Mouse (Mus musculus) adrenal gland, postnatal 0 days (tissue): ENCODE data around the gene Nphs1. TPM values are rescaled to one million over a fixed set of nuclear protein-coding genes. Genes with fewer than 3 reads are reported as not detected.

Experiments
- polyA plus RNA-seq: library from polyadenylated mRNA; unstranded; fragments of >200 nt; fragmentation: Nextera tagmentation; extraction: Ambion mirVana; gene quantifications from 2 replicates; pipeline ENCODE4 v1.2.1, GENCODE M21; 2015

Nphs1 gene
- 0.10 and 0.17 TPM in 2 replicates for polyA plus RNA-seq

GRCm38 (mm10) chr7:30457629-30458330 lies at the start of gene Nphs1, which contains the start of gene Kirrel2:
Nphs1 (plus strand) TSS chr7:30458315.
Kirrel2 (minus strand) TSS chr7:30457690.

GRCm38 (mm10) chr7:30413596-30413995 lies 44.5 kb upstream of the Nphs1 start, which contains the start of gene Tyrobp:
Tyrobp (plus strand) TSS chr7:30413760.

GRCm38 (mm10) chr7:30419561-30420499 lies 38.3 kb upstream of the Nphs1 start, which contains the start of gene Hcst:
Hcst (minus strand) TSS chr7:30419854.

GRCm38 (mm10) chr7:30421175-30421889 lies 36.8 kb upstream of the Nphs1 start, which contains the start of gene Nfkbid:
Nfkbid (plus strand) TSS chr7:30421732.

GRCm38 (mm10) chr7:30444971-30445751 lies 13.0 kb upstream of the Nphs1 start, which contains the start of gene Aplp1:
Aplp1 (minus strand) TSS chr7:30445535.

GRCm38 (mm10) chr7:30493401-30493931 lies 35.4 kb downstream of the Nphs1 start, which contains the start of gene Prodh2:
Prodh2 (plus strand) TSS chr7:30493622.

GRCm38 (mm10) chr7:30534633-30535577 lies 76.8 kb downstream of the Nphs1 start, which contains the start of gene Arhgap33:
Arhgap33 (minus strand) TSS chr7:30535060.

Other genes with a start within 250 kb of the Nphs1 start
- gene Polr2i, start 226.4 kb upstream of the Nphs1 start, polyA plus RNA-seq = 136 and 153 TPM in 2 replicates
- gene Tbcb, start 226.0 kb upstream of the Nphs1 start, polyA plus RNA-seq = 167 and 170 TPM in 2 replicates
- gene Ovol3, start 222.6 kb upstream of the Nphs1 start, polyA plus RNA-seq = not detected in 2 replicates
- gene Thap8, start 178.2 kb upstream of the Nphs1 start, polyA plus RNA-seq = 0.43 and 0.65 TPM in 2 replicates
- gene Wdr62, start 177.9 kb upstream of the Nphs1 start, polyA plus RNA-seq = 2.7 and 3.7 TPM in 2 replicates
- 23.7 and 60.5 TPM in 2 replicates for gene Clip3, start 166.6 kb upstream of the Nphs1 start, polyA plus RNA-seq
- 67.9 and 101 TPM in 2 replicates for gene Alkbh6, start 149.6 kb upstream of the Nphs1 start, polyA plus RNA-seq
- gene Syne4, start 143.5 kb upstream of the Nphs1 start, polyA plus RNA-seq = 10.1 and 17.2 TPM in 2 replicates
- 1.7 and 4.2 TPM in 2 replicates for gene E130208F15Rik, start 136.6 kb upstream of the Nphs1 start, polyA plus RNA-seq
- gene Sdhaf1, start 134.4 kb upstream of the Nphs1 start, polyA plus RNA-seq = 19.9 and 24.4 TPM in 2 replicates
- gene Lrfn3, start 95.5 kb upstream of the Nphs1 start, polyA plus RNA-seq = 7.0 and 8.6 TPM in 2 replicates
- gene Tyrobp, start 44.6 kb upstream of the Nphs1 start, polyA plus RNA-seq = 130 and 219 TPM in 2 replicates
- gene Hcst, start 38.5 kb upstream of the Nphs1 start, polyA plus RNA-seq = 6.9 and 9.5 TPM in 2 replicates
- gene Nfkbid, start 36.6 kb upstream of the Nphs1 start, polyA plus RNA-seq = 0.88 and 1.7 TPM in 2 replicates
- gene Aplp1, start 12.8 kb upstream of the Nphs1 start, polyA plus RNA-seq = 66.4 and 132 TPM in 2 replicates
- gene Kirrel2, start 625 bp upstream of the Nphs1 start, polyA plus RNA-seq = not detected in 2 replicates
- 3.3 and 7.4 TPM in 2 replicates for gene Prodh2, start 35.3 kb downstream of the Nphs1 start, polyA plus RNA-seq
- 5.8 and 11.5 TPM in 2 replicates for gene Arhgap33, start 76.7 kb downstream of the Nphs1 start, polyA plus RNA-seq
- gene Hspb6, start 93.9 kb downstream of the Nphs1 start, polyA plus RNA-seq = 21.9 and 51.7 TPM in 2 replicates
- gene Proser3, start 94.0 kb downstream of the Nphs1 start, polyA plus RNA-seq = 5.8 and 6.8 TPM in 2 replicates
- gene Lin37, start 101.5 kb downstream of the Nphs1 start, polyA plus RNA-seq = 57.6 and 67.2 TPM in 2 replicates
- 83.5 and 101 TPM in 2 replicates for gene U2af1l4, start 105.0 kb downstream of the Nphs1 start, polyA plus RNA-seq
- 2.8 and 5.1 TPM in 2 replicates for gene Gm49396, start 105.0 kb downstream of the Nphs1 start, polyA plus RNA-seq
- 179 and 205 TPM in 2 replicates for gene Psenen, start 105.3 kb downstream of the Nphs1 start, polyA plus RNA-seq
- gene Igflr1, start 107.1 kb downstream of the Nphs1 start, polyA plus RNA-seq = 0.72 and 1.8 TPM in 2 replicates
- gene Kmt2b, start 130.4 kb downstream of the Nphs1 start, polyA plus RNA-seq = 3.7 and 4.5 TPM in 2 replicates
- 0.11 and 0.51 TPM in 2 replicates for gene Zbtb32, start 140.6 kb downstream of the Nphs1 start, polyA plus RNA-seq
- gene Upk1a, start 154.5 kb downstream of the Nphs1 start, polyA plus RNA-seq = 0.55 and 0.79 TPM in 2 replicates
- 1,273 and 1,293 TPM in 2 replicates for gene Cox6b1, start 167.8 kb downstream of the Nphs1 start, polyA plus RNA-seq
- not detected in 2 replicates for gene Etv2, start 177.5 kb downstream of the Nphs1 start, polyA plus RNA-seq
- 83.9 and 102 TPM in 2 replicates for gene Rbm42, start 192.0 kb downstream of the Nphs1 start, polyA plus RNA-seq
- gene Haus5, start 206.7 kb downstream of the Nphs1 start, polyA plus RNA-seq = 14.3 and 19.0 TPM in 2 replicates
- gene Pmis2, start 213.3 kb downstream of the Nphs1 start, polyA plus RNA-seq = not detected in 2 replicates
- 10.8 and 14.4 TPM in 2 replicates for gene 2200002J24Rik, start 240.6 kb downstream of the Nphs1 start, polyA plus RNA-seq